ENCODE assay signal across 11 mouse cellular contexts in the genomic region with DNA sequence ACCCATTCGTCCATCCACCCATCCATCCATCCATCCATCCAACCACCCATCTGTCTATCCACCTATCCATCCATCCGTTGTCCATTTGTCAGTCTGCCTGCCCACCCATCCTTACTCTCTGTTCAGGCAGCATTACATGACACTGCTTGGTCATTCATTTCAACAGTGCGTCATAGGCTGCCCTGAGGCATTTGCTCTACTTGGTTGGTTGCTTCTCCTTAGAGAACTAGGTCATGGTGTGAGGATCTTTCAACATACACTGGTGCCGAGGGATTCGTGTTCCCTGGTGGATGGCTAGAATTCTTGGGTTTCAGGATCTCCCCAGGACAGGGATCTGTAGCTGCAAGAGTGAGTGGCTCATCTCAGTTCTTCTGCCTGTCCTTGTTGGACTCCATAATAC.
DNase-seq lines count a peak whose midpoint lies in the region; ATAC-seq lines count a peak whose summit lies in the region.
"Had no signal": no experiment of that assay in that cellular context is flagged by ENCODE, and none has a peak within 500 bp of the region (broad histone marks: within the 10 kb centered on the region; RNA-seq: fewer than 3 reads in every experiment).

No protein-coding gene starts in this region.

- DNase-seq in heart, adult 18-20 months: no peak
- DNase-seq in retina, postnatal 1 day: peak; percentile 51
- no peak for DNase-seq in retina, embryonic 14.5 days (ENCODE audit: low spot score)
- no peak for DNase-seq in limb, embryonic 11.5 days (ENCODE audit: low spot score)
- no peak for DNase-seq in cerebellum, postnatal 14 days
- DNase-seq in ovary, postnatal 14 days (ENCODE audit: low spot score): no peak
- no peak for DNase-seq in frontal cortex, postnatal 25 days (ENCODE audit: low spot score in 2 of 2)
- DNase-seq: kidney, postnatal 14 days; lung, adult 2 months had no signal

- peak overlapping the region; percentile 19 for H3K27ac ChIP-seq in heart, embryonic 12.5 days (ENCODE audit: poor library complexity, severe bottlenecking)
- peak overlapping the region; percentile 82; the same call in 1 of the 2 replicates for H3K27ac ChIP-seq in limb, embryonic 11.5 days (replicated peaks; ENCODE audit: low read depth, low read length)

- no peak overlapping the region for H3K9ac ChIP-seq in heart, embryonic 12.5 days
- no peak overlapping the region for H3K9ac ChIP-seq in limb, embryonic 11.5 days (ENCODE audit: low read length)

- H3K36me3 ChIP-seq in heart, embryonic 12.5 days: no peaks in the 10 kb centered on the region
- peaks cover 2% of the 10 kb centered on the region for H3K36me3 ChIP-seq in limb, embryonic 11.5 days (ENCODE audit: control insufficient read depth, insufficient read depth, low read length)

- WGBS in heart, embryonic 12.5 days: 68% methylated on average over 5 of the region's 5 CpGs
- 89% methylated on average over 5 of the region's 5 CpGs for WGBS in limb, embryonic 11.5 days

- H3K4me1 ChIP-seq in heart, embryonic 12.5 days (replicated peaks): peaks cover 97% of the 10 kb centered on the region
- peaks cover 63% of the 10 kb centered on the region for H3K4me1 ChIP-seq in limb, embryonic 11.5 days (ENCODE audit: control insufficient read depth, insufficient read depth, low read length)

- H3K4me2 ChIP-seq in heart, embryonic 12.5 days: 0 out of 2 replicates have a peak overlapping the region, but pooled peaks have one; percentile 37
- H3K4me2 ChIP-seq in limb, embryonic 11.5 days (ENCODE audit: low read depth, severe bottlenecking): no peak overlapping the region

- ATAC-seq in heart, embryonic 12.5 days (ENCODE audit: insufficient number of reproducible peaks, low FRiP score): no peak
- ATAC-seq in limb, embryonic 11.5 days (ENCODE audit: insufficient number of reproducible peaks, low FRiP score, low TSS enrichment, low read depth): no peak

- H3K27me3 ChIP-seq in heart, embryonic 12.5 days (replicated peaks): no peaks in the 10 kb centered on the region
- no peaks in the 10 kb centered on the region for H3K27me3 ChIP-seq in limb, embryonic 11.5 days (ENCODE audit: control insufficient read depth, insufficient read depth, low read length)

- no peak overlapping the region for H3K4me3 ChIP-seq in heart, embryonic 12.5 days
- H3K4me3 ChIP-seq in limb, embryonic 11.5 days (ENCODE audit: low read depth, low read length): no peak overlapping the region
- H3K4me3 ChIP-seq: myocyte had no signal

- H3K9me3 ChIP-seq in heart, embryonic 12.5 days (replicated peaks): no peaks in the 10 kb centered on the region
- no peaks in the 10 kb centered on the region for H3K9me3 ChIP-seq in limb, embryonic 11.5 days (ENCODE audit: control insufficient read depth, low read length)
